Mouse (Mus musculus) frontal cortex, adult 2 months (tissue): ENCODE data around the gene Irf2. TPM values are rescaled to one million over a fixed set of nuclear protein-coding genes. Genes with fewer than 3 reads are reported as not detected.

Source experiments
- DNase-seq, 2 experiments: peaks; one replicate each; pipeline ENCODE4 v3.0.0; 2022; ENCODE audit warnings: low spot score in 1 of 2; ENCODE audit errors: extremely low spot score in 1 of 2
- polyA plus RNA-seq: library from polyadenylated mRNA; depleted of rRNA; stranded (reverse); fragments of >200 nt; gene quantifications from 2 replicates; pipeline ENCODE4 v1.2.3, GENCODE M21; 2012; rRNA removed

Irf2 gene
- polyA plus RNA-seq, result 27.9 and 28.1 TPM in 2 replicates

DNA sequence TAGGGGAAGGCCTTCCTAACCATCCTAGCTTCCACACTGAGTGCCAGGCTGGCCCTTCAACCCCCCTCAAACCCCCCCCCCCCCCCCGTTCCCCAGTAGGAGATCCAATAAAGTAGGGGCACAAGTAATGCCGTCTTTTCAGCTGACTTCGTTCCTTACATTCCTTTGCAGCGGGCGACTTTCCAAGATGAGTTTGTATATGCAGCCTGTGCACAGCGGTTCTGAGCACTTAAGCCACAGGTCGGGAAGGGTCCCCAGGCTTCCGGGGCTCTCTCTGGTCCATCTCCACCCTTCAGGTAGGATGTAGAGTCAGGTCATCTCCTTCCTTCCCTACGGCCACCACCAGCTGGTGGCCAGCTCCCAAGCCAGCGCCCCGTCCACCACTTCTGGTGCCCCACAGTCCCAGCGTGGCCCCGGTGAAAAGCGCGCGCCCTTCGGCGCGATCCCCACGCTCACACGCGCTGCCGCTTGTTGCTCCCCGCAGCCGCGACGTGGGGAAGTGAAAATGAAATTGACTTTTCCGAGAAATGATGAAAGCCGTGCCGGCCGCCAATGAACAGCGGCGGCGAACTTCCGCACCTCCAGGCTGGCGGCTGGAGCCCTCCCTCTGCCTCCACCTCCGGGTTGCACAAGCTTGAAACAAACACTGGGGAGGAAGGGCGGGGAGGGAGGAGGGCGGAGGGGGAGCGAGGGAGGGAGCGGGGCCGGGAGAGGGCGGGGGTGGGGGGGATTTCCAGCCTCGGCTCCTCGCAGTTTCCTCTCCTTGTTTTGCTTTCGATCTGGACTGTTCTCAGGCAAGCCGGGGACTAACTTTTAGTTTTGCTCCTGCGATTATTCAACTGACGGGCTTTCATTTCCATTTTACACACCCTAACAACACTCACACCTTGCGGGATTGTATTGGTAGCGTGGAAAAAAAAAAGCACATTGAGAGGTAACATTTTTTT lies at the start of gene Irf2:
Gene Irf2, plus strand, starts transcription at position 730 of the 947 bp plus-strand sequence.
- DNase-seq, result peak in 1 of 2 experiments; percentile 79

DNA sequence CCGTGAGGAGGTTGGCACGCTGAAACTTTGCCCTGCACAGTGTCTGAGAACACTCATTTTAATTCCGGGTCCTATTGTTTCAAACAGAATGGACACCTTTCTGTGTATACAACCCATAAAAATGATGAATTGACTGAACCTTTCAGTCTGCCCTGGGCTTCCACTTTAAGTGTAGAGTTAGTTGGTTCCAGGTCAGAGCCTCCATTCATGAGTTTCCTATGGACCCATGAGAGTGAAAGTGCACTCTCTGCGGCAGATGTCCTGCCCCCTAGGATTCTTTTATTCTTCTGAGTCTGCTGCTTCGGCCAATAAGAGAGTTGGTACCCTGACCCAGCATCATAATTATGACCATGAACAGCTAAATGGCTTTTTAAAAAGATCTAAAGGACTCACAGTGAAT lies 49.4 kb upstream of the Irf2 start:
- no peak for DNase-seq

DNA sequence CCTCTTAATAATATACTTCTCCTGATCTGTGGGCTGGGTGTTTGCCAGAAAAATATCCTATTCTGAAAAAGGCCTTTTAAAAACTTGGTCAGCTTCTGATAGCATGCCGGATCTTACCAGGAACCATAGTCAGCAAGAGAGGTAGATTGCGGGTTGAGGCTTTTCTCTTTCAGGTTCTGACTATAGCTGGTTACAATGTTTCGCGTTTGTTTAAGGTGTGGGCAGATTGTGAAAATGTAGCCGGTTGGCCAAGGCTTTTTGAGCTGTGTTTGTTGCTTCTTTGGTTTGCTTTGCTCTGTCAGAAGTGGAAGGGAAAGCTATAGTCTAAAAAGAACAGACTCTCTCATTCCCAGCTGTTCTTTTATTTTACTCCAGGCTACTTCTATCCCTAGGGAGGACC lies 49.0 kb upstream of the Irf2 start:
- DNase-seq, result no peak

DNA sequence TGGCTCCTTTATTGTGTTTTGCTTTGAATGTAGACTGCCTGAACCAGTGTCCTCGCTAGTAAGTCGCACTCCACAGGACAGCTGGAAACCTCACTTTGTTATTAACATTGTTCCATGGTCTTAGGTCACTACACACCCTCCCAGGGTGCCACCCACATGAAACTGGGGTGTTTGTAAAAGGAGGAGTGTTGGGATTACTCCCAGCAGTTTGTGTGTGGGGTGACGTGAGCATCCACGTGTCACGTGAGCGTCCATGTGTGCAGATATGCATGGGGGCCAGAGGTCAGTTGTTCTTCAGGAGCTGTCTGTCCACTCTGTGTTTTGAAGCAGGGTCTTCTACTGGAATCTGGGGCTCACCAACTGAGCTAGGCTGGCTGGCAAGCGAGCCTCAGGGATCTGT lies 48.2 kb upstream of the Irf2 start:
- DNase-seq, result no peak

DNA sequence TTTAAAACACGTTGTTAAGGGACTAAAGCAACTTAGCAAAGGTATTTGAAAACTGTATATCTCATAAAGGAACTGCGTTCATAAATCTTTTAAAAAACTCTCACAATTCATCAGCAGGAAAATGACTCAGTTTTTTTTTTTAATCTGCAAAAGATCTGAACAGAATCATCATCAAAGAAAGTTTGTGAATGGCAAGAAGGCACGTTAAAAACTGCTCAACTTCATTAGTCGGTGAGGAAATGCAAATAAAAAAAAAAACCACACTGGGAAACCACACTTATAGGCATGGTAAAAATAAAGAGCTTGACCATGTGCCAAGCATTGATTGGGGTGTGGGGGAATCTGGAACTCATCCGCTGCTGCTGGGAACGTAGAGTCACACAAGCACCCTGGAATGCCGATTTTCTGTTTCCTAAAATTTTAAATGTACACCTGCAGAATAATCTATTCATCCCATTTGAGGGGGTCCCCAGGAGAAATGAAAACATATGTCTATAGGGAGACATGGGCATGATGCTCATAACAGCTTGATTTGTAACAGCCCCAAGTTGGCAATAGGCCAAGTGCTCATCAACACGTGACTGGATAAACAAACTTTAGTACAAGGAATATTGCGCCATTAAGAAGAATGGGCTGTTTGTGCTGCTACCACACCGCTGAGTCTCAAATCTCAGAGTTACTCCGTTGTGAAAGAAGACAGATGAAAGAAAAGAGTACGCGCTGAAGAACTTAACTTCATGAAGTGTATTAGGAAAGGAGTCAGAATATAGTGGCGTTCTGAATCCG lies 43.1 kb upstream of the Irf2 start:
- no peak for DNase-seq

DNA sequence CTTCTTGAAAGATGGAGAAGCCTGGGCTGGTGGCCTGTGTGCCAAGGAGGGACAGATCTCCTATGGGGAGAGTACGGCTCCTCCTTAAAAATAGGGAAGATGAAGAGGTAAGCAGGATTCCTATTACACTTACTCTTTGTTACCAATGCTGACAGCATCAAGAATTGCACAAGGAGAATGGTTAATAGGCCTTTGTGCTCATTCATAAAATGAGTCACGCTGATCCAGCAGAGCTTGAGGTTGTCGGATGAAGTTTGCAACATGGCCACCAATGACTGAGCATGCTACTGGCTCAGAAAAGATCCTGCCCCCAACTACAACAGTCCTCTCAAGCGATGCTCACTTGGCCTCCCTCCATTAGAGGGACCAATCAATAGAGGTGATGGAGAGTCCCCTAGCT lies 42.0 kb upstream of the Irf2 start:
- DNase-seq, result no peak

DNA sequence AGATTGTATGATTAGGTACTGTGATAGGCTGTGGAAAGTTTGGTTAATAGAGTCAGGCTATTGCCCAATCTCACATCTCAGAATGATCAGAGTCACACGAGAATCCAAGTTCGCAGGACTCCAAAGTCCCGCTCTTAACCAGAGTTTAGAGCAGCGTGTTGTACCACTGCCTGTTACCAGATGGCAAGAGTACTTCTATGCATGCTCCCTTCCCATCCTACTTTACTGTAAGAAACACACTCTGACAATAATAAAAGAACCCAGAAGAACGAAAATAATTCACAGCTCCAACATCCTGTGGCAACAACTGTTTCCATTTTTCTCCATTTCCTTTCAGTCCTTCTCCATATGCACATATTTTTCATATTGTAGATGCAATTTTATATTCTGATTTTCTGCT lies 41.4 kb upstream of the Irf2 start:
- DNase-seq, result no peak

DNA sequence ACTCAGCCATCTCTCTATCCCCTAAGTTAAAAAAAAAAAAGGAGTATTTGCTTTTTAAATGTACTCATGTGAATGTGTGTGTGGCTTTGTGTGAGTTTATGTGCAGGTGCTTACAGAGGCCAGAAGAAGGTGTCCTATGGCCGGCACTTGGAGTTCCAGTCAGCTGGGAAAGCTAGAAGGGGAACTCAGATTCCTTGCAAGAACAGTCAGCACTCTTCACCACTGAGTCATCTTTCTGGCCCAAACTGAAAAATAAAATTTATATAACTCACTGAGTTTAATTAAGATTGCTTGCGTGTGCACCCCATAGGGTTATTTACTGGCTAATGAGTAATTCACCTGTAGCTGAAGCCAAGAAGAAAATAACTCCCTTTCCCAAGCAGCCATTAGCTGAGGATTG lies 34.4 kb upstream of the Irf2 start:
- DNase-seq, result no peak

DNA sequence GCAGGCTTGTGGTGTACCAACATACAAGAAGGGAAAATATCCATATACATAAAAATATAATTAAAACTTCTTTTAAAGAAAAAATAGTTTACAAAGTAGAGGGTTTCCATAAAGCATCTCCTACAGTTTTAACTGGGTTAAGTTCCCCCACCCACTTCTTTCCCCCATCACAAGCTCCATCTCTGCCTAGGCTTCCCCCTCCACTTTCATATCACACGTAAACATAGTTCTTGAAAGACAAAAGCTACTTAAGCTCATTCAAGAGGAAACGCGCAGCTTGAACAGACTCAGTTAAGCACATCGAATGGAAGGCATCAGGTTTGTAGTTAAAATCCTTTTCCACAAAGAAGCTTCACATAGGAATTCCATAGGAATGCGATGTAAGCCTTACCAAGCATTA lies 32.8 kb upstream of the Irf2 start:
- no peak for DNase-seq

DNA sequence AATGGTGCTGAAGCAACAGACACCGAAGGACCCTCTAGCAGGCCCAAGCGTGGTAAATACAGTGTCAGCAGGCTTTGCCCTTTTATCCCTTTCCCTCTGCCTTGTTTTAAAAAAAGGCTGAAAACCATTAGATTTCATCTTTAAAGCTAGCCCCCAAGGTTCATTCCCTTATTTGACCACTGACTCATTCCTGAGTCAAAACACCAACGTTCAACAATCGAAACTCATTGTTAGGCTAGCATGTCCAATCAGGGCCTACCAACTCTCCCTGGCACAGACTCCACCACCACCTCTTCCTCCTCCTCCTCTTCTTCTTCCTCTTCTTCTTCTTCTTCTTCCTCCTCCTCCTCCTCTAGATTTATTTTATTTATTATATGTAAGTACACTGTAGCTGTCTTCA lies 30.2 kb upstream of the Irf2 start:
- no peak for DNase-seq

DNA sequence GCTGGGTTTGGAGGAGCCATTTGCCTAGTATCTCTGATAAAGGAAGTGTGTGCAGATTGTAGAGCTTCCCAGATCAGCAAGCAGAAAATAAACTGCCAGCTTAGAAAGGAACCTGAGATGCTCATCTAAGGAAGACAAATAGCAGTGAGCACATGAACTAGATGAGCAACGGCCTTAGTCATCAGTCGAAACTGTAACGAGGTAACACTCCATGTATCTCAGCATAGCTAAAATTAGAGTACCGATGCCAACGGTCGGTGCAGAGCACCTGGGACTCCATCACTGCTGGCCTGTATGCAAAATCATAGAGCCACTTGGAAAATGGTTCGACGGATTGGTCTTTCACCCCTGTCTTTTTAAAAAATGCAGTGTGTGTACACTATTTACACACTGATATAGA lies 29.2 kb upstream of the Irf2 start:
- no peak for DNase-seq

DNA sequence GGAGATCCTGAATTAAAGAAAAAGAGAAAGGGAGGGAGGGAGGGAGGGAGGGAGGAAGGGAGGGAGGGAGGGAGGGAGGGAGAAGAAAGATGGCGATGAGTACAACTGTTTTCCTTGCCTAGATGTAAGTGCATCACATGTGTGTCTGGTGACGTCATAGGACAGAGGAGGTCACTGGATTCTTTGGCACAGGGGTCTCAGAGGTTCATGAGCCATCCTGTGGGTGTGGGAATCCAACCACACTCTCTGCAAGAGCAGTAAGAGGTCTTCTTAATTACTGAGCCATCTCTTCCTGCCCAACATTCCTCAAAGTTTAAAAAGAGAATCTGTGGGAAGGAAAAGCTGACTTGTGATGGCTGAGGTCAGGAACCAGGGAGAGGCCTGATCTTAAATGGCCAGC lies 28.0 kb upstream of the Irf2 start:
- no peak for DNase-seq

DNA sequence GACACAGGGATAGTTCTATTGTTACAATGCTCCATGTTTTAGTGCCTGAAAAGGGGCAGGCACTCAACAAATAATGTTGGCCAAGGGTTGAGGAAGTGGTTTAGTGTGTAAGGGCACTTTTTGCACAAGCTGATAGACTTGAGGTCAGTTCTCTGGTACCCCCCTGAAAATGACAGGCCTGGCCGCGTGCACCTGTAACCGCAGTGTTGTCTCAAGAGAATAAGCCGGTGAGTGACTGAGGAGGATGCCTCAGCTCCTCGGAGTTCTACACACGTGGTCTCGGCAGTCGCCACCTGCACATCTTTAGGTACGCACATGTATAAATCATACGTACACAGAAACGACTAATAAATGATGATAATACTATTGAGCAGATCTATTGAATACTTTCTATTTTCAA lies 26.4 kb upstream of the Irf2 start:
- DNase-seq, result no peak

DNA sequence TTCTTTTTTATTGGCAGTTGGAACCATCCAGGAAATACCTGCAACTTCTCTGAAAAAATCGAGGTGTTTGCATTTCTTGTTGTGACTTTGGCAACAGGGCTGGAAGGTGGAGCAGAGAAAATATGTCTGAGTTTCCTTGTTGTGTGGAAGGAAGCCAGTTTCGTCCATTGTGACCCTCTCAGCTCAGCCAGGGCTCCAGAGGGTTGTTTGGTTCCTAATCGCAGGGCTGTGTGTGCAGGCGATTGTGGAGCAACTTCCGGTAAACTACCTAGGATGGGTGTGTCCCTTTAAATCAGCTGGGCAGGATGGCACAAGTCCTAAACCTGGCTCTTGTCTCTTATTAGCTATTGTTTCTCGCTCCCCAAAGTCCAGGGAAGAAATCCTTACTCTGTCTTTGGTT lies 25.7 kb upstream of the Irf2 start:
- DNase-seq, result no peak

DNA sequence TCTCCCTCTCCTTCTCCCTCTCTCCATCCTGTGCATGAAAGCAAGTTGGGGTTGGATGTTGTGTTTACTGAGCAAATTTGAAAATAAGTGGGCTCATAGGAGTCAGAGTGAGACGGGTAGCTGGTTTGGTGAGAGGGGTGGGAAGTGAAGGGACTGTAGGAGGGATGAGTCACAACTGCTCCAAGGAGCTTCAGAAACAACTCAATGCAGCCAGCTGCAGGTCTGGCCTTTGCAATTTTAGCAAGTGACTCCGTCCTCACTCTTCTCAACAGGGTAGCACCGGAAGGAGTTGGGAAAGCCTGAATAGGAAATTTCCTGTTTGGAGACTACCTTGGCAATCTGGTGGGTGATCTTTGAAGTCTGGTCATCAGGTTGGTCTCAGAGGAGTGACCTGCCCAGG lies 25.1 kb upstream of the Irf2 start:
- peak in 1 of 2 experiments; percentile 54 for DNase-seq

DNA sequence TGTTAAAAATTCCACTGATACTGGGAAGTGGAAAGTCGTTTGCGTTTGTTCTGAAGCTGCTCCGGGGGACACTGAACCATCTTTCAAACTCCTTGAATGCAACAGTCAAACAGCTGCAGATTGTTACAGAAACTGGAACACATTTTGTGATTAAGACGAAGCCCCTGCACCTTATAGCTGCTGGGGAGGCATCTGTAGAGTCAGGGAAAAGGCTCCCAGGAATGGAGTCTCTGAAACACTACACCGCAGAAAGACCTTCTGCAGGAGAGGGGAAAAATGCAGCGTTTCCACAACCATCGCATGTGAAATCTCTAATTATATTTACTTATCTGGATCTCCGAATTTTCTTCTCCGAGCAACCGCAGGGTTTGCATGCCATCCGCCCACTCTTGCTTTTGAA lies 23.1 kb upstream of the Irf2 start:
- DNase-seq, result no peak

DNA sequence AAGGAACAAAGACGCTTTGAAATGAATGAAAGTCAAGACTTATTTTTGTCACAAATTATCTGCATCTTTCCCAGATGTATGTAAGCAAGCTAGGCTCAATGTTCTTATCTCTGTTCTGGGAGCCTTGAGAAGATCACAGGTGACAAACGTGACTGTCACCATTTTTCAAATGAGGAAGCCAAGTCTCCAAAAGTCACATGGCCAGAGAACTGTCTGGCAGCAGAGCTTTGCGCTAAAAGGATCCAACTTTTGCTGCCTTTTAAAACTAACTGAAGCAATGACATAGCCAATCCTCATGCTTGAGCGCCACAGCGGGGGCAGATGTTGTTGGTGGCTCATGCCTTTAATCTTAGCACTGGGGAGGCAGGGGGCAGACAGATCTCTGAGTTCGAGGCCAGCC lies 22.4 kb upstream of the Irf2 start:
- no peak for DNase-seq

DNA sequence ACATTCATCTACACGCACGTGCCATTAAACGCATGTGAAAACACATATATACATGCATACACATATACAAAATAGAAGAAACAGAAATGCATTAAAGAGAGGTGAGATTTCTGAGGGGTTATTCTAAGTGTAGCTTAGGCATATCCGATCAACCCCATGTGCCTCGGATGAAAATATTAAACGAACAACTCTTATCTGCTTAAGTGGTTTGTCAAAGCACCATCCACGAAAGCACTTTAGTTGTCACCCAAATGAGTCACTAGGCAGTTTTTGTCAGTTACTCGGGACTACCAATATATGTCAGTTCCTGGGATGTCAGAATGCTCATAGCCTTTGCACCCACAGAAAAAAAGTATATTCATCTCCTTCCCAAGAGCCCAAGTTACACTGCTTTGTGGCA lies 21.2 kb upstream of the Irf2 start:
- no peak for DNase-seq

DNA sequence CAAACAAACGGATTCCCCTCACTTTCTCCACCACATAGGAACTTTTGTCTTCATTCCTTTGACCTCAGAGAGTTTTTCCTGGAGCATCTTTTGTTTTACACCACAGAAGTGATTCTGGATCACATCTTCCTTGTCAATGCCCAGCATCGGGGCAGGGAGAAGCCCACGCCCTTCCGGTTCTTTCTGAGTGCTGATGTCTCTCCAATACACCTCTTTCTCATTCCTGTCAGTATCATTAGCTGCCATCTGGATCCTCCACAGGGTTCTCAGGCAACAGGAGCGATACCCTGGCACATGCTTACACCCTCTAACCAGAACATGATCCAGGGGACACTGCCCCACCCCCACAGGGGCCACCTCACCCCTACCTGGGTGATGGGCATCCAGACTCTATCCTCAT lies 20.8 kb upstream of the Irf2 start:
- no peak for DNase-seq

DNA sequence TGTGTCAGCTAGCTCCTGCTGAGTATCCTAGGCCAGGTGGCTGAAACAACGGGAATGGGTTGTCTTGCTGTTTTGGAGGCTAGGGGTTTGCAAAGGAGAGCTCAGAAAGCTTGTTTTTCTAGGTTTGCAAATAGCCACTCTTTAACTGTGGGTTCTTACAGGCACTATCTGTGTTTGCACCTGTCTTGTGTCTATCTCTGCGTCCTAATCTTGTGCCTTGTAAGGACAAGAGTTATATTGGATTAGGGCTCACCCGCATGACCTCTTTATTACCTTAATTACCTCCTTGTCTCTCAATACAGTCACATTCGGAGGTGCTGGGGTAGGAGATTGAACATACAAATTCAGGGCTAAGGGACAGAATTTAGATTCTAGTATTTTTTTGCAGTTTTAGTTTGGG lies 18.9 kb upstream of the Irf2 start:
- DNase-seq, result no peak

DNA sequence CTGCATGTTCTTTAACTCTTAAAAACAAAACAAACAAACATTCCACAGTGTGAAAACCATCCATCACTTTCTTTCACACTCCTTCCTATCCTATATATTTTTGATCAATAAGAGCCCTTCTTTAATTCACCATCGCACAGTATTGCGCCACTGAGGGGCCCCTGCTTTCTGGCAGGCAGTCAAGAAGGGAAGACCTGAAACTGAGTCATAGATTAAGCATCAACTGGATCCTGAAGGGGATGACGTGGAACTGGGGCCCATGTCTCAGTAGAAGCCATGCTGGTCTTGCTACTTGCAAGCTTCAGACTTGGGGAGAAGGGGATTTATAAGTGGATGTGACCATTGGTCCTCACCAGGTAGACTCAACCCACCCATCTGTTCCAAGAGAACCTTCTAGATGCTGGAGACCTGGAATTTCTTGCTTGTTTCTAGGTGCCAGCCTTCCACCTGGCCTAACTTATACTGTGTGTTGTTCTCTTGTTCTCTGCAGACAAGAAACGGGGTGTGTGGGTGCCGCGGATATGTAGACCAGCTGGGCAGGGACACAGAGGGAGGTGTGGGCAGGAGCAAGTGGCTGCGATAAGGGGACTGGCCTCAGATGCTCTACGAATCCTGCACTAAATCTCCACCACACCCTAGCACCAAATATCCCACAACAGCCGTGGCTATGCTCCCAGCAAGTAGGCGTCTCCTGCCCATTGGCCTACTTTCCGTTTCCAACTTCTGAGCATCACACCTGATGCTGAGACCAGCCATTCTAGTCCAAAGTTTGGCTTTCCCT lies 18.3 kb upstream of the Irf2 start:
- DNase-seq, result no peak
